ENCODE assay signal across 13 mouse cellular contexts in the genomic region with DNA sequence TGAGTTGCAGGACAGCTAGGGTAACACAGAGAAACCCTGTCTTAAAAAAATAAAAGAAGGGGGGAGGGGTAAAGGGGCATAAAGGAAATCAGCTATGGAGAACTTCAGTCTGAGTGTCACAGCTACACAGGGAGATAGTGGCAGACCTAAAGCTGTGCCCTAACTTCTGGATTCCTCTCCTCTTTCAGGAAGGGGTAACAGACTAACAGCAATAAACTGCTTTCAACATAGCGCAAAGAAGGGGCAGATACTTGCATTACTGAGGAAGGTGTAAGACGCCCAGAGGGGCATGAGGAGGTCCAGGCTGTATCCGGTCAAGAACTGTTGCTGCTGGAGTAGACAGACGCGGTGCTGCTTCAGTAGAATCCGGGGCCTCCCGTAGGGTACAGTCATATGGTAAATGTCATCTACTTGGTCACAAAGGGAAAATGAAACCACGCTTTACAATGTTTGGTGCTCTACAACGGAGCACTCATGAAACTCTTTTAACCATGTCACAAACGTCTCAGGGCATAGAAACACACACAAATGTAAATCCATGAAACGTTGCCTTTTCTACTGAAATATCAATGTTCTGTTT.
"Had no signal": no experiment of that assay in that cellular context is flagged by ENCODE, and none has a peak within 500 bp of the region (broad histone marks: within the 10 kb centered on the region; RNA-seq: fewer than 3 reads in every experiment).

No protein-coding gene starts in this region.

- H3K27ac ChIP-seq: limb, embryonic 13.5 days; liver, embryonic 14.5 days; midbrain, embryonic 10.5 days; midbrain, embryonic 15.5 days; stomach, postnatal 0 days had no signal

- H3K27me3 ChIP-seq: limb, embryonic 13.5 days; midbrain, embryonic 15.5 days had no signal

- DNase-seq: kidney, adult 9 months; kidney, postnatal 10 days; left cerebral cortex, postnatal 4 days; lung, adult 18-20 months; right cerebral cortex, adult 18-20 months; right cerebral cortex, postnatal 25 days; thymus, adult 18-20 months; thymus, postnatal 14 days had no signal

- H3K4me3 ChIP-seq: limb, embryonic 13.5 days; midbrain, embryonic 10.5 days; midbrain, embryonic 15.5 days had no signal

- H3K4me1 ChIP-seq: limb, embryonic 13.5 days; midbrain, embryonic 10.5 days; midbrain, embryonic 15.5 days had no signal

- ATAC-seq: midbrain, embryonic 15.5 days had no signal

- H3K36me3 ChIP-seq: limb, embryonic 13.5 days; midbrain, embryonic 10.5 days; midbrain, embryonic 15.5 days had no signal

- H3K9me3 ChIP-seq: limb, embryonic 13.5 days; midbrain, embryonic 10.5 days; midbrain, embryonic 15.5 days had no signal
